Mouse (Mus musculus) gastrocnemius, adult 2 months (tissue): Measurements from ENCODE around the gene Susd6. TPM values are rescaled to one million over a fixed set of nuclear protein-coding genes. Genes with fewer than 3 reads are reported as not detected.

Experiments used
- DNase-seq: peaks from one replicate; pipeline ENCODE4 v3.0.0; 2022
- H3K27ac ChIP-seq: fragments of 200-600 bp; 2 replicates; pipeline ENCODE4 v1.8.1; 2022; ENCODE audit warnings: mild to moderate bottlenecking
- H3K4me3 ChIP-seq: fragments of 200-600 bp; 2 replicates; pipeline ENCODE4 v1.8.1; 2022; ENCODE audit warnings: mild to moderate bottlenecking, moderate library complexity
- CTCF ChIP-seq: fragments of 200-600 bp; IDR thresholded peaks from 2 replicates; pipeline ENCODE4 v1.8.1; 2022; ENCODE audit warnings: antibody characterized with exemption, mild to moderate bottlenecking, moderate library complexity
- intact Hi-C: fragments of 180-260 bp; cut with DNase I; formaldehyde crosslinking; loops from one replicate; pipeline ENCODE4 v1.15.1; 2025
- long read RNA-seq, 2 experiments: library from polyadenylated mRNA; stranded (forward); transcript quantifications; one replicate each; pipeline ENCODE4 v2.0.0; 2021
- total RNA-seq, 2 experiments: library from RNA; stranded (reverse); gene quantifications; 2 replicates each; pipeline ENCODE4 v1.2.3; 2021

Gene Susd6
- total RNA-seq, result 10 to 100 TPM; 37.7 to 41.1 TPM
- long read RNA-seq, experiment 1, full-length matches to known transcripts, result 40 of 68 reads
- long read RNA-seq, experiment 1, partial matches to known transcripts, result 2 of 68 reads
- long read RNA-seq, experiment 1, other reads (novel, unspliced or antisense), result 26 of 68 reads
- long read RNA-seq, experiment 2, full-length matches to known transcripts, result 27 of 56 reads
- long read RNA-seq, experiment 2, partial matches to known transcripts, result 24 of 56 reads
- long read RNA-seq, experiment 2, other reads (novel, unspliced or antisense), result 5 of 56 reads

DNA sequence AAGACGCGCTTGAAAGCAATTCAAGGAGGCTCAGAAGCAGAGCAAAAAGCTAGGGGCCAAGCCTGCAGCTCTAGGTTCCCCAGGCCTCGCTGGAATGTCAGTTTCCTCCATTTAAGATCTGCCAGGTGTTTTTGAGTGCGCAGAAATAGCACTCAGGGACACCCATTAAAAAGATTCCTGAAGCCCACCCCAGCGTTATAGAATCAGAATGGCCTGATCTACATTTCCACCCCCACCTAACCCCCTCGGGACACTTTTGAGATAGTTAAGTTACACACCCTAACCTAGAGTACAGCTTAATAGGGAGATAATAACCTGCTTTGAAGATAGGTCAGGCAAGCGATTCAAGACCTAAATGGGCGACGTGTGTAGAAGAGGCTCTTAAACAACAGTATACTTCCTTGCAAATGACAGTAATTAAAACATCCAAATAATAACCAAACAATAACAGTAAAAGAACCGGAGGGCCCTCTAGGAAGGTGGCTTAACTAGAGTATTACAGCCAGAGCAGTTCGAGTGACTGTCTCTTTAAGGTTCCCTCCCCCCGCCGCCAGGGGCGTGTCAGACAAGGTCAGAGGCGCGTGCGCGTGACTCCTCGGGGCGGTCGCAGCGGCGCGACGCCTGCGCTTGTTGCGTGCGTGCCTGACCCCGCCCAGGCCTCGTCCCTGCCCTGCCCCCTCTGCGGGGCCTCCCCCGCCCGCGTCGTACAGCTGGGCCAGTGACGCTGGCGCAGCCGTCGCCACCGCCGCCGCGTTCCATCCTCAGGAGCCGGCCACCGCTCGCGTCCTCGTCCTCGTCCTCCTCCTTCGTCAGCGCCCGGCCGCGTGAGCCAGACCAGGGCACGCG is at the start of gene Susd6:
Gene Susd6, plus strand, starts transcription at position 662 of the 846 bp plus-strand sequence.
- H3K4me3 ChIP-seq, result peak within 1 kb of the TSS; percentile 99
- TF ChIP-seq CTCF, result no peak
- intact Hi-C loops, result loop anchor here (1.0 to 5.0 kb wide), 4 partner anchors 37 to 155 kb away; partner anchors contain the start of gene Srsf5
- DNase-seq, result peak; percentile 100
- H3K27ac ChIP-seq, result peak within 1 kb of the TSS; percentile 100

DNA sequence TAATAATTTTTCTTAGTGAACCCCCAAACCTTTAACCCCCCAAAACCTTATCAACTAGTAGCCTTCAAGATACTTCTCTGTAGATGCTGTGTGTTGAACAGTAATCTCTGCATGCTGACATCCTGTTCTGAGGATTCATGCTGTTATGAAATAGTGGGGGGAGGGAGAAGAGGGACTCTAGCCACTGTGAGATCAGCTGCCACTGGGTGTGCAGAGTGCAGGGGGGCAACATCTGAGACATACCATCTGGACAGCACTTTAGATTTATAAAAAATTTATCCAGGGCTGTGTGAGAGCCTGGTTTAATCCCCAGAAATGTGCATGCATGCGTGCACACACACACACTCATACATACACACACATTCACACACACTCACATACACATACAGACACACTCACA is 45.7 kb upstream of the Susd6 start:
- no peak for DNase-seq
- intact Hi-C loops, result no loop called here
- Histone ChIP-seq H3K4me3 (no peak overlapping the region), H3K27ac (no peak overlapping the region)
- no peak for TF ChIP-seq CTCF

DNA sequence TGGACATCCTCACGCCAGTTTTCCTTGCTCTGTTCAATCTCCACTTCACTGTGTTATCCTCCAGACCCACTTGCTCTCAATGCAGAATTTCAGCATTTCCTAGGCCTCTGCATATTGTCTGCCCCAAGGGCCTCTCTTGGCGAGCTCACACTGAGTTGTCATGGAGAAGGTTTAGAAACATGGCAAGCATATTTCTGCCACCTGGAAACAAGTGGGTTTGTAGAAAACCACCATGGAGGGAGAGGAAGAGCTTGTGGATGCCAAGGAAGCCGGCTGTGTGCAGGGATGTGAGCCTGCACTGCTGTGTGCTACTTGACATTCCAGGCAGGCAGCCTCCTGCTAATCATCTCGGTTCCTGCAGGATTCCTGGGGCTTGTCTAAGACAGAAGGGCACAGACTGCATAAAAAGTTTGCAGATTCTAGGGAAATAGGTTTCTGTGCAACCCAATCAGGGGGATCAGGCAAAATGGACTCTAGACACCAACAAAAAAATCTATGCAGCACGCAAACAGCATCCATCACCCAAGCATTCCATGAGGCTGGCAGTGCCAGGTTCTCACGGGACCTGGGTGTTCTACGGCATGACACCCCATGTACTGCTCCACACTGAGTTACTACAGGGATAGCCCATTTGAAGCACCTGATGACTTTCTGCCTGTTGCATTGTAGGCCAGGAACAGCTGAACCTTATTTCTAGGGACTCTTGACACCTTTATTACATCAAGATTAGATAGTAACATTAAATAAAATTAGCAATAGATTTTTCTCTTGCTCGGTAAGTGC is 44.1 kb upstream of the Susd6 start:
- Histone ChIP-seq H3K27ac (no peak overlapping the region), H3K4me3 (no peak overlapping the region)
- intact Hi-C loops, result no loop called here
- no peak for TF ChIP-seq CTCF
- no peak for DNase-seq

DNA sequence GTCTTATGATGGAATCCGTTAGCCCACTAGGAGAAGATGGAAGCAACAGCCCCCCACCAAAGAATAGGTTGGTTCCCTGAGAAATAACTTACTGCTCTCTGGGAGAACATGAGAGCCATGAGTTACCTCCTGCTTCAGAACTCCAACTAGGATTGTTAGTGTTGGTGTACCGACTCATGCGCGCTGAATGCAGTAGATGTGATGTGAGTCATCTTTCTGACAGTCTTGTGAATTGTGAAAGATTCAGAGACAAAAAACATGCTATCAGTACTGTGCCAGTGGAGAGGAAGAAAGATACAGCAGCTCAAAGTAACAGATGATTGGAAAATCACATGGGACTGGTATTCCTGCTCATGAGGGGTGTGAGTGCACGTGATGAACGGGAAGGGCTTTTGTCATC is 38.8 kb upstream of the Susd6 start:
- no peak overlapping the region for H3K27ac ChIP-seq
- TF ChIP-seq CTCF, result no peak
- intact Hi-C loops, result no loop called here
- no peak overlapping the region for H3K4me3 ChIP-seq
- DNase-seq, result no peak

DNA sequence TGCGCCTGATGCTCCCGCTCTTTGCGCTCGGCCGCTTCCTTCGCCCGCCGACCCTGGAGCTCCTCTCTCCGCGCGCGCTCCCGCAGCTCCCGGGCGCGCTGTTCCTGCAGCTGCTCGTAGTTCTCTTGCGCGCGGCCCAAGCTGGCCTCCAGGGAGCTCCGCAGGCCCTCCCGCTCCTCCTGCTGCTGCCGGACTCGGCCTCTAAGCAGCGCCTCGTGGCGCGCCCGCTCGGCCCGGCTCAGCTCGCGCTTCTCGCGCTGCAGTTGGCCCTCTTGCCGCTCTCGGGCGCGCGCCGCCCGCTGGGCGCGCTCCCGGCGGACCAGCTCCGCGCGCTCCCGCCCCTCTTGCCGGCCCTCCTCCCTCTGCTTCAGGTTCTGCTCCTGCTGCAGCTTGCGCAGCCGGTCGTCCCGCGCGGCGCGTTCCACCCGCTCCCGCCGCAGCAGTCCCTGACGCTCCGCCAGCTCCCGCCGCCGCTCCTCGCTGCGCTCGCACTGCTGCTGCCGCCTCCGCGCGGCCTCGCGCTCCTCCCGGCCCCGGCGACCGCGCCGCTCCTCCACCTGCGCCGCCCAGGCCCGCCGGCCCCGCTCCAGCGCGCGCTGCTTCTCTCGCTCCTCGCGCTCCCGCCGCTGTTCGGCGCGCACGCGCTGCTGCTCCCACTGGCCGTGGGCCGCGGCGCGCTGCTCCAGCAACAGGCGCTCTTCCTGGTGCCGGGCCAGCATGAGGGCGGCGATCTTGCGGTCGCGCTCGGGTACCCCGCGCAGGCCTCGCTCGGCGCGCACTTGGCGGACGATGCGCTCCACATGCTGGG is 32.4 kb upstream of the Susd6 start:
- DNase-seq, result peak; percentile 85
- H3K4me3 ChIP-seq, result peak overlapping the region; percentile 81
- no peak for TF ChIP-seq CTCF
- H3K27ac ChIP-seq, result 0 out of 2 replicates have a peak overlapping the region, but pooled peaks have one; percentile 40
- intact Hi-C loops, result no loop called here

DNA sequence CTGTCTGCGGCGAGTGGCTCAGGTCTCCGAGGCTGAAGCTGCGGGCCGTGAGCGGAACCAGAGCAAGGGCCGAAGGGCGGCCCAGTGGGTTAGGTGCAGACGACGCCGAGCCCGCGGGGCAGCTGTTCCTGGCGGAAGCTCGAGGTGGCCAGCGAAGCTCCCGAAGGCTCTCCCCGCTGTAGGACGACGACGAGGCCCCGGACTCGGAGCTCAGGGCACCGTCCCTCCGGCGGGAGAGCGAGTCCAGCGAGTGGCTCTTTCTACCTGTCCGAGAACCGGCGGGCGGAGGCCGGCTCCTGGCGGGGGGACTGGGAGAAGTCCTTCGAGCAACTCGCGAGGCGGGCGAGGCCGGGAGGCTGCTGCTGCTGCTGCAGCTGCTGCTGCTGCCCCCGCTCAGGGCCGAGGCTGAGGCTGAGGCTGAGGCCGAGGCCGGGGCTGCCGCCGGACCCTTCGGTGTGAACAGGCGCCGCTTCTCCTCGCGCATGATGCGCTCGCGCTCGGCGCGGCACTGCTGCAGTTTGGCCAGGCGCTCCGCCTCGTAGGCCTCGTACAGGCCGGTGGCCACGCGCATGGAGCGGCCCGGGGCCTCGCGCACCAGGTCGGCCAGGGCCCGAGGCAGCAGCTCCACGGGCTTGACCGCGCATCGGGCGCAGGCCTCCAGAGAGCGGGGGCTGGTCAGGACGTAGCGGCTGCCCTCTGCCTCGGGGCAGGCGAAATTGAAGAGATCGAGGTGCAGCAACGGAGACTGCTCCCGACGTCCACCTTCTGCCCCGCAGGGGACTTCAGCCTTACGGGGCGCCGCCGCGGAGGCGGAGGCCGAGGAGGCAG is 31.5 kb upstream of the Susd6 start:
- no peak for TF ChIP-seq CTCF
- intact Hi-C loops, result no loop called here
- H3K4me3 ChIP-seq, result peak overlapping the region; percentile 81
- peak; percentile 43 for DNase-seq
- H3K27ac ChIP-seq, result 0 out of 2 replicates have a peak overlapping the region, but pooled peaks have one; percentile 40

DNA sequence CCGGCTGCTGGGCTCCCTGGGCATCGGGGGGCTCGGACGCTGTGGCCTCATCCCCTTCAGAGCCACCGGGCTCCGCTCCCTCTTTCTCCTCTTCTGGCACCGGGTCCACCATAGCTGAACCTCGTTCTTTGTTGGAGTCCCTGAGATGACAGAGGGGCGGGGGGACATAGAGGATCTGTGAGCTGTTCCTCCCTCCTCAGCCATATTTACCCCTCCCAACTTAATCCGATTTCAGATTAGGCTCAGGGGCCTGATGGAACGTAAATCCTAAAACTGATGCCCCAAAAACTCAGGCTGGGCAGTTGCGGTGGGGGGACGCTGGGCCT is 31.0 kb upstream of the Susd6 start:
- no peak for TF ChIP-seq CTCF
- DNase-seq, result no peak
- Histone ChIP-seq H3K4me3 (peak overlapping the region; percentile 81), H3K27ac (no peak overlapping the region)
- intact Hi-C loops, result no loop called here

DNA sequence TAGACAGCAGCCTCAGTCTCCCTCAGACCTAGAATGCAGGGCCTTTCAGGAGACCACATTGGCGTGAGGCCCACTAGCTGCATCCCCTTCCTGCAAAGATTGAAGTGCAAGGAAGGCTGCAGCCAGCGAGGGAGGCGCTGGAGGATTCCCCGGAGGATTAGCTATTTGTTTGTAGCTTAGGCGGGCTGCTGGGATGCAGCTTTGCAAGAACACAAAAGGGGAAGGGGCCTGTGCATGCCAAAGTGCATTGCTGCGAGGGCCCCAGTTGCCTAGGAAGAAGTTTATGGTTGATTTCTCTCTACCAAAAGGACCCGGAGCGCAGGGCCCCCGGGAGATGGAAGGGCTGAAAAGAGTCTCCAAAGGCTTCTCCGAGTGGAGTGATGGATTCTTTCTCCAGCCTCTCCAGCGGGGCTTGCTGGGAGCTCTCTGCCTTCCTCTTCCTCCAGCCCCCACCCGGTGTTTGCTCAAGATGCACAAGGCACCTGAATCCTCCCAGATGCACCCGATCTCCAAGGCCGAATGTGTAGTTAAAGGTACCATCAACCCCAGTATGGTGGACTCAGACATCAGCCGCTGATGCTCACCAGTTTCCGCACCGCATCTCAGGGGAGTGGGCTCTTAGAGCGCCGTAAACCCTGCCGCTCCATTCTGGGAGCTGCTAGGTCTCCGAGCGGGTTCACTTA is 30.5 kb upstream of the Susd6 start:
- no peak for TF ChIP-seq CTCF
- Histone ChIP-seq H3K4me3 (peak overlapping the region; percentile 81), H3K27ac (no peak overlapping the region)
- DNase-seq, result no peak
- intact Hi-C loops, result no loop called here

DNA sequence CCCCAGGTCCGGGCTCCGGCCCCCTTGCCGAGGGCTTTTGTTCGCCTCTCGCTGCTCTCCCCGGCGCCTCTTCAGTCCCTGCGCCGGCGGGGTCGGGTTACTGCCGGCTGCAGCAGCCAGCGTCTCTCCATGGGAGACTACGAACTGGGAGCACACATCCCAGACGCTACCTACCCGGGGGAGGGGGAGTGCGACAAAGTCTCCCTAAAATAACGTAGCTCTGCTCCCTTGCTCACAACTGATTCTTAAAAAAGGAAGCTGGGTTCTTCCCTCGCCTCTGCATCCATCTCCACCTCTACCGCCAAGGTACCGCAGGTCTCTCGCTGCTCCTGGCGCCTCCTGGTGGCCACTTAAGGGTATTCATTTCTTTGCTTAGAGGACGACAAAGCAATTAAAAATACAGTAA is 29.9 kb upstream of the Susd6 start, which contains the start of gene Ccdc177:
Gene Ccdc177, minus strand, starts transcription at position 292 of the 406 bp plus-strand sequence.
- TF ChIP-seq CTCF, result peak; percentile 88
- intact Hi-C loops, result no loop called here
- peak within 1 kb of the TSS; percentile 81 for H3K4me3 ChIP-seq
- H3K27ac ChIP-seq, result no peak within 1 kb of the TSS
- DNase-seq, result peak; percentile 76

DNA sequence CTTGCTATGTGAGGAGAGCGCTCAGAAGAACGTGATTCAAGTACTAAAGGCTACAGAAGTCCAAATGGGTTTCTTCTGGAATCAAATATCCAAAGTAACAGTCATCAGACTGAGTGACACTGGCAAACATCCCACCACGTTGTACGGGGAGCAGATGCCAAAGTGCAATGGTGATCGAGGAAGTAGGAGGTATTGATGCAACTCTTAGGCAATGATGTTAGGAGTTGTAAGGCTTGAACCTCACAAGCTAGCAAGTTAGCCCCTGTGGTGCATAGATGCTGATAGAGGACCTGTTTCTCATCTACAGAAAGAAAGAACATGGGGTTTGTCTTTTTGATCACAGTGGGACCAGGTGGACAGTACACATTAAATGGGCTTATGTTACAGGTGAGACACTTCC is 27.3 kb upstream of the Susd6 start:
- Histone ChIP-seq H3K27ac (no peak overlapping the region), H3K4me3 (no peak overlapping the region)
- no peak for TF ChIP-seq CTCF
- DNase-seq, result no peak
- intact Hi-C loops, result no loop called here

DNA sequence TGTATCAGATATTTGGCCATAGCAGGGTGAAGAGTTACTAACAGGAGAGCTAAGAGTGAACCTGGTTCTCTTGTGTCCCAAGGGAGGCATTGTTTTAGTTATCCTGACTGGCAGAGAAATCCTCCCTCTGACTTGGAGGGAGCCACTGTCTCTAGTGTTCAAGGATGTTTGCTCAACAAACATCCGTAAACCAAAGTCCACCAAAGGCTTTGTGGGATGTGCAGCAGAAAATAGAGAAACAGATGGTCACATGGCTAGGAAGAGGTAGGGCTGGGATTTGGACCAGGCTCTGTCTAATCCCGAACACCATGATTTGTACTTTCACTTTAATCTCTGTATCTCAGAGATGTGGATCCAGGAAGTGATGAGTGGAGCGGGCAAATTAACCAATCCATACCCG is 26.2 kb upstream of the Susd6 start:
- no peak overlapping the region for H3K27ac ChIP-seq
- no peak for TF ChIP-seq CTCF
- intact Hi-C loops, result no loop called here
- no peak overlapping the region for H3K4me3 ChIP-seq
- DNase-seq, result no peak
